Mouse (Mus musculus) naive thymus-derived CD4-positive, alpha-beta T cell, adult 2 months (primary cell): Measurements from ENCODE around the gene Gm7980.
"Not testable (repeated sequence)": the region's sequence is repeated elsewhere in the genome, so short reads cannot be mapped to it uniquely, and the experiment has no call there.

Experiments used
- DNase-seq: peaks from one replicate; pipeline ENCODE4 v3.0.0-alpha.2; 2011; ENCODE audit warnings: low read depth

The Gm7980 gene

DNA sequence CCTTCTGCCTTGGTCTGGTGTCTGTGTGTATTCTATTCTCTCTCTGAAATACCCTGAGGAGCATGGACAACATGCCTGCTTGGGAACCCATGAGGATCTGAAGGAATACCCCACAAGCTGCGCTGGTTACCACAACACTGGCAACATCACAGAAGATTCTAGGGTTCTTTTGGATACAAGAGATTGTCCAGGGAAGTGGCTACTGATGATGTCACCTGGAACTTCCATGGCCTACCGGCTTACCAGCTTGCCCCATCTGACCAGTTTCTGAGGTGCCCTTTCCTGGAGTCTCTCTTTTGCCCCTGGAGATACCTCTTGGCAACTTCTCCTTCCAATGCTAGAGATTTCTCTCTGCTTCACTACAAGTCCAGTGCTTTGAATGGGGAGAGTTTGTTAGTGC, at the start of gene Gm7980:
TSS of gene Gm7980 (minus strand) at position 101 of the 400 bp plus-strand sequence.
- DNase-seq, result not testable (repeated sequence)

DNA sequence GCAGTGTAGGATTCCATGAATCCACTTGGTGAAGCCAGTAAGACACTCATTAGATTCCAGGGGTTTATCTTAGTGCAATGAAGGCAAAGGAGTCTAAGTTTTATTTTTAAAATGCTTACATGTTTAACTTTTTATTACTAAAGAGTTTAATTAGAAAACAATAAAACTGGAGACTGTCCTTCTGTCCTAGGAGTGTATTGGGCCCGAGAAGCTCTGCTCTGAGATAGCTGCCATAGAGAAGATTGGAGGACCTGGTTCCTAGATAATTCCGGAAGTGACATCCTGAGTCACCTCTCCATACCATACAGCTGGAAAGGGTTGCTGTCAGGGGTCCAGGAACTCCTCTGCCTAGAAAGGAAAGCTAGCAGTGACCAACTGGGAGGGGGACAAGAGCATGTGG, 36.6 kb upstream of the Gm7980 start, which contains the start of gene 1700024B05Rik:
TSS of gene 1700024B05Rik (plus strand) at position 301 of the 400 bp plus-strand sequence.
- DNase-seq, result not testable (repeated sequence)

DNA sequence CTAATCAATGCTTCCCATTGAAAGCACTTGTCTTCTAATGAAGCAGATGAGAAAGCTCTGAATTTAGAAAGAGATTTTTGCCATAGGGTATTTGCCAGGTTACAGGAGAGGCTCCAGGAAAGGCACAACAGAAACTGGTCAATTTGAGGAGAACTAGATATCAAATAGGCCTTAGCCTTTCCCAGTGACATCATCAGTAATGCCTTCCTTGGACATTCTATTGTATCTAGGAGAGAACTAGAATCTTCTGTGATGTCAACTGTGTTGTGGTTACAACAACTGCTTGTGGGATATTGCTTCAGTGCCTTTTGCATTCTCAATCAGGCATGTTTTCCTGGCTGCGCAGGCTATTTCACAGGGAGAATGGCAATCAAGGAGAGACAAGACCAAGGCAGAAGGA, 17.6 kb upstream of the Gm7980 start, which contains the start of gene 1700049E17Rik1:
TSS of gene 1700049E17Rik1 (plus strand) at position 301 of the 400 bp plus-strand sequence.
- DNase-seq, result not testable (repeated sequence)
